Mouse (Mus musculus) adrenal gland, postnatal 10 days (tissue): ENCODE data around the gene Sdcbp2. TPM values are rescaled to one million over a fixed set of nuclear protein-coding genes. Genes with fewer than 3 reads are reported as not detected.

Source experiments
- DNase-seq: peaks from one replicate; pipeline ENCODE4 v3.0.0; 2021; ENCODE audit warnings: mixed read lengths
- total RNA-seq, 2 experiments: library from RNA; stranded (reverse); gene quantifications; 2 replicates each; pipeline ENCODE4 v1.2.3; 2021

The Sdcbp2 gene
- total RNA-seq, 2 experiments from 2014 or later, result 2.2 to 2.3 TPM

- DNase-seq, result no peak
Measured at GRCm38 (mm10) chr2:151631406-151632158, 59.2 kb downstream of the Sdcbp2 start.

GRCm38 (mm10) chr2:151632159-151632814, 59.9 kb downstream of the Sdcbp2 start, which contains the start of gene Snph:
Gene Snph (minus strand): TSS chr2:151632593.
- DNase-seq, result peak; percentile 74

- DNase-seq, result no peak
Measured at GRCm38 (mm10) chr2:151632982-151633381, 60.6 kb downstream of the Sdcbp2 start.

DNA sequence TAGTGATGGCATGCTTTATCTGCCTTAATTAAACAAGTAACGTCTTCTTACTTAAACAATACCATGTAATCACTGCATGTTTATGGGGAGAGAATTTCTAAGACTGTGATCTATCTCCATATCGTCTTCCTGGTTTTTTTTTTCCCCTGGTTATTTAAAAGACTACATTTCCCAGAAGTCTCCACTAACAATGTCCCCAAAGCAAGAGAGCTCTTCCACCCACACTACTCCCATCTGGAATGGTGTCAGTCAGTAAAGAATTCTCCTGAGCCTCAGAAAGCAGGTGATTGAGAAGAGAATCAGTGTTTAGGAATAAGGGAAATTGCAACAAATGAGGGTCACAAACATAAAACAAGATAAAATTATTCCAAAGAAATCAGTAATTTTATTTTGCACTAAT, 62.5 kb downstream of the Sdcbp2 start:
- no peak for DNase-seq

GRCm38 (mm10) chr2:151635362-151636014, 63.1 kb downstream of the Sdcbp2 start:
- peak; percentile 50 for DNase-seq

GRCm38 (mm10) chr2:151636015-151636402, 63.6 kb downstream of the Sdcbp2 start:
- no peak for DNase-seq

Other genes starting within 250 kb of the Sdcbp2 start
- not detected for gene 4921509C19Rik, start 96.5 kb upstream of the Sdcbp2 start, total RNA-seq
- 100 to 1,000 TPM; 100 to 114 TPM for gene Nsfl1c, start 78.4 kb upstream of the Sdcbp2 start, total RNA-seq
- 100 to 1,000 TPM; 265 to 283 TPM for gene Fkbp1a, start 30.1 kb upstream of the Sdcbp2 start, total RNA-seq
- 1 to 10 TPM; 6.2 to 9.1 TPM for gene Snph, start 60.0 kb downstream of the Sdcbp2 start, total RNA-seq
- gene Rad21l, start 95.9 kb downstream of the Sdcbp2 start, total RNA-seq, result not detected
- 1 to 10 TPM; 1.1 to 3.7 TPM for gene Tmem74b, start 129.4 kb downstream of the Sdcbp2 start, total RNA-seq
- 10 to 100 TPM; 37.2 to 40.5 TPM for gene Psmf1, start 171.6 kb downstream of the Sdcbp2 start, total RNA-seq